Mouse (Mus musculus) midbrain, embryonic 10.5 days (tissue): ENCODE results near the gene Pitpnm1. TPM values are rescaled to one million over a fixed set of nuclear protein-coding genes. Genes with fewer than 3 reads are reported as not detected.

Experiments used
- DNase-seq: peaks from one replicate; pipeline ENCODE4 v3.0.0-alpha.2; 2017; ENCODE audit warnings: low spot score
- H3K27ac ChIP-seq: fragments of 300-500 bp; sonication (generic); replicated peaks from 2 replicates; pipeline ENCODE4 v1.5.1; 2016; ENCODE audit warnings: mild to moderate bottlenecking
- H3K27me3 ChIP-seq: fragments of 300-500 bp; sonication (generic); 2 replicates; pipeline ENCODE4 v1.6.1; 2016; ENCODE audit warnings: low read depth, mild to moderate bottlenecking; ENCODE audit not compliant: poor library complexity, severe bottlenecking
- H3K36me3 ChIP-seq: fragments of 300-500 bp; sonication (generic); 2 replicates; pipeline ENCODE4 v1.6.1; 2016; ENCODE audit warnings: mild to moderate bottlenecking, moderate library complexity
- H3K4me1 ChIP-seq: fragments of 300-500 bp; sonication (generic); 2 replicates; pipeline ENCODE4 v1.6.1; 2016
- H3K4me3 ChIP-seq: fragments of 300-500 bp; sonication (generic); 2 replicates; pipeline ENCODE4 v1.5.1; 2016; ENCODE audit warnings: mild to moderate bottlenecking, moderate library complexity
- H3K9me3 ChIP-seq: fragments of 300-500 bp; sonication (generic); replicated peaks from 2 replicates; pipeline ENCODE4 v1.6.1; 2016; ENCODE audit warnings: mild to moderate bottlenecking
- WGBS: fragments of 180-500 bp; shearing (Covaris S2); methylation state at CpG from one replicate; pipeline ENCODE4 v1.1.7; 2016; 5-methylcytosine and 5-hydroxymethylcytosine counted together
- polyA plus RNA-seq: library from polyadenylated mRNA; unstranded; fragments of >200 nt; fragmentation: Nextera tagmentation; extraction: Ambion mirVana; gene quantifications from 2 replicates; pipeline ENCODE4 v1.2.1, GENCODE M21; 2016

Gene Pitpnm1
- polyA plus RNA-seq, 1 experiment from 2014 or later, result 12.8 TPM

DNA sequence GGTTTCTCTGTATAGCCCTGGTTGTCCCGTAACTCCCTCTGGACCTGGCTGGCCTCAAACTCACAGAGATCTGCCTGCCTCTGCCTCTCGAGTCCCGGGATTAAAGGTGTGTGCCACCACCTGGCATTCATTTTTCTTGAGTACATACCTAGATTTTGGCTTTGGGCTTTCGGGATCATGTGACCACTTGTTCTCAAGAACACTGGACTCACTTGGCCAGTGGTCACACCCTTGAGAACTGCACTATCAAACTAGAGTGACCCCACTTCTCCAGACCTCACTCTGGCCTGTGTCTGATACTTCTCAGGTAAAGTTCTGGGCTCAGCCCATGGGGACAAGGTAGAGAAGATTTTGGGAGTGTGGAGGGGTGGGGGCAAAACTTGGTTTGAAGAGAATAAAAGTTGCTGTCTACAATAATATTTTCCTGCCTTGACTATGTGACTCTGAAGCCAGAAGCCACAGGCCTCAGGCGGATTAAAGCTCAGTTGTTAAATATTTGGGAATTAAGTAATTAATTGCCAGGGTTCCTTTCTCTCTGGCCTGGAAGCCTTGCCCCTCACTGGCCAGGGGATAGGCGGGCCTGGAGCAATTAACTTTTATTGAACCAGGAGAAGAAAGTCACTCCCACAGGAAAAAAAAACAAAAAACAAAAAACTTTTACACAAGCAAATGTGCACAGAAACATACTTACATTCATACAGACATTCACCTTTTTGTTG lies 26.9 kb upstream of the Pitpnm1 start:
- Histone ChIP-seq H3K4me3 (no peak overlapping the region), H3K4me1 (no peaks in the 10 kb centered on the region; the same call in 1 of the 2 replicates), H3K27me3 (no peaks in the 10 kb centered on the region), H3K9me3 (0 out of 2 replicates have a peak, but pooled peaks cover 3% of the 10 kb centered on the region), H3K36me3 (no peaks in the 10 kb centered on the region), H3K27ac (no peak overlapping the region)
- no peak for DNase-seq
- 84% methylated on average over 6 of the region's 6 CpGs for WGBS

DNA sequence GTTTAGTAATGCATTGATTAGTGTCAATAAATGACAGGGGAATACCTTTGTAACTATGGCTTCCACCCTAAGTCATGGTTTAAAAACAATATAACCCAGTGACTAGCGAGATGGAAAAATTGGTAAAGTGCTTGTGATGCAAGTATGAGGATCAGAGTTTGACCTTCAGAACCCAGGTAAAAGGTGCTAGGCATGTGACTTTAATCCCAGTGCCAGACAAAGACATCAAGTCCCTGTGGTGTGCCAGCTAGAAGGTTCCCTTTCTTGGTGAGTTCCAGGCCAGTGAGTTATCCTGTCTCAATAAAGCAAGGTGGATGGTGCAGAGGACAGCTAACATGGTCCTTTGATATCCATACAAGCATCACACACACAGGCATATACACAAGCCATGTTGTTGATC lies 24.3 kb upstream of the Pitpnm1 start:
- Histone ChIP-seq H3K36me3 (no peaks in the 10 kb centered on the region), H3K27ac (no peak overlapping the region), H3K4me3 (no peak overlapping the region), H3K9me3 (0 out of 2 replicates have a peak, but pooled peaks cover 3% of the 10 kb centered on the region), H3K4me1 (no peaks in the 10 kb centered on the region), H3K27me3 (no peaks in the 10 kb centered on the region)
- 81% methylated on average over 1 of the region's 1 CpGs for WGBS
- no peak for DNase-seq

DNA sequence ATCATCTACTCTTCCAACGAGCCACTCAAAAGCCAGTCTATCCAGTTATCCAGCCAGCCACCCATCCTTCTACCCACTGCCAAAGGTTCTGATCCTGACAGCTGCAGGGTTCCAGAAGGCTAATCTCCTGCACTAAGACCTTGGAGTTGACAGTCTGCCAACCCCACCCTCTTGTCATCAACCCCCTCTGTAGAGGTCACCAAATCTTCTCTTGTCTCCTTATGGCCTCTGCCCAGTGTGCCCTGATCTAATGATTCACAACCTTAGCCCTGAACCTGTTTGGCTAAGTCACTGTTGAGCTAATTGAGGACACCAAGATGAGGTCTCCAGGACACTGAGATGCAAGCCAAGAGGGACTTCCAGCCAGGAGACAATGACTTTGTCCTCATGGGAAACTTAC lies 20.2 kb upstream of the Pitpnm1 start:
- no peaks in the 10 kb centered on the region for H3K36me3 ChIP-seq
- peaks cover 9% of the 10 kb centered on the region; the same call in 1 of the 2 replicates for H3K4me1 ChIP-seq
- 84% methylated on average over 1 of the region's 1 CpGs for WGBS
- H3K27ac ChIP-seq, result no peak overlapping the region
- DNase-seq, result no peak
- H3K9me3 ChIP-seq, result 0 out of 2 replicates have a peak, but pooled peaks cover 3% of the 10 kb centered on the region
- peaks cover 7% of the 10 kb centered on the region; the same call in 1 of the 2 replicates for H3K27me3 ChIP-seq
- H3K4me3 ChIP-seq, result no peak overlapping the region

DNA sequence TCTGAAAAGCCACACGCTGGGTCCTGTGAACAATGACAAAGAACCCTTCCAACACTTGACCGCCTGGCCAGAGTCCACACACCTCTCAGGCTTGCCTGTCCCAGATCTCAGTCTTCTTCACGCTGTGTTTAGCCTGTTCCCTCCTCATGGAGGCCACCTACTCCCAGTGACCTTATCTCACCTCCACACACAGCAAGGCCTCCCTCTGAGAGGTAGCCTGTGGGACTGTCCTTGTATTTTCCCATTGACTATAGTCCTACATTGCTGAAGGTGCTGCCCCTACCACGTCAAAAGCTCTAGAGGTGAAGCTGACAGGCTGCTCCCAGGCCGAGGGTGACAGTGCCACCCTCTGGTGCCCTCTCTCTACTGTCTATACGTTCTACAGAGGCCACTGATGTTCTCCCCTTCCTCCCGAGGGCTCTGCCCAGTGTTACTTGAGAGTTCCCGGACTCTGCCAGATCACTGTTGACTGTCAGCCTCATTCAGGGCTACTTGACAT lies 19.2 kb upstream of the Pitpnm1 start:
- Histone ChIP-seq H3K27me3 (peaks cover 7% of the 10 kb centered on the region; the same call in 1 of the 2 replicates), H3K9me3 (0 out of 2 replicates have a peak, but pooled peaks cover 3% of the 10 kb centered on the region), H3K4me3 (no peak overlapping the region), H3K36me3 (no peaks in the 10 kb centered on the region), H3K27ac (no peak overlapping the region), H3K4me1 (peaks cover 9% of the 10 kb centered on the region; the same call in 1 of the 2 replicates)
- 70% methylated on average over 8 of the region's 8 CpGs for WGBS
- DNase-seq, result no peak

DNA sequence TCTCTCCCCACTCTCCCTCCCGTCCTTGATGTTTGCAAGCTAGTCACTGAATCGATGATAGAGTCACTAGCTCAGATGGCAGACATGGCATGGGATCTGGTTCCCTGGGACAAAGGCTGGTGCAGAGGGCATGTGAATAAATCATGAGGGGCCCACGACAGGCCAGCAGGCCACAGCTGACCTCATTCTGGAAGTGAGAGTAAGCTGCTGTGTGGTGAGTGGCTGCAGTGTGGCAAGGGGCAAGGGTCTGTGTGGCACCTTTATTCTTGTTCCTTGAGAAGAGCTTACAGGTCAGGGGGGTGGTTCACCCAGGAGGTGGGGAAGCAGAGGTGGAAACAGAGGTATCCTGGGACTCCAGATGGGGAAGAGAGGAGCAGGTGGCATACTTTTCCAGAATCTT lies 18.4 kb upstream of the Pitpnm1 start, which contains the start of gene Cabp2:
TSS of gene Cabp2 (plus strand) at position 185 of the 400 bp plus-strand sequence.
- H3K27me3 ChIP-seq, result peaks cover 7% of the 10 kb centered on the region; the same call in 1 of the 2 replicates
- DNase-seq, result no peak

DNA sequence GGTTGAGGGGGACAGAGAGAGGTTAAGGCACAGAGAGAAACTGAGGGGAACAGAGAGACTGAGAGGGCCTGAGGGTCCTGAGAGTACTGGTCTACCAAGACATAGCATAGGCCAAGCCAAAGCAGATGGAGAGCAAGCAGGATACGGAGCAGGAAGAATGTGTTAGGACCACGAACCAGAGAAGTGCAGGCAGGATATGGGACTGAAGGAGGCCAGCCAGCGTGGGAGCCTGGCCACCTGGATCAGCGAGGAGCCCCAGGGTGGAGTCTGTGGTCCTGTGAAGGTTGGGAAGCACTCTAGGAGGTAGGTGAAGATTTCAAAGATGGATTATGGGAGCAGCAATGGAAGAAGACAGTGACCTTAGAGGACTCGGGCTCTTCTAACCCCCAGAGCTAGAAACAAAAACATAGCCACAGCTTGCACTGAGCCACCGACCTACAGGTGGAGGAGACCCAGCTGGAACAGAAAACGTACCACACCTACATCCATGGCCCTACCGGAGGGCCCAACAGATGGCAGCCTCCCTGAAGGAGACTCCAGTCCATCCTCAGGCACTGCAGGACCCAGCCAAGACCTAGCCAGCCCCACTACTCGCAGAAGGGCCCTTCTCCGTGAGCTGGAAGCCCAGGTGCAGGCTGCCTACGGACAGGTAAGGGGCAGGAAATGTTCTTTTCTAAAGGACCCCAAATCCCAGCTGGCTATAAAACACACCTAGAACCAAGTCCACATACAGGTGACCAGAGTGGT lies 17.4 kb upstream of the Pitpnm1 start:
- WGBS, result 90% methylated on average over 11 of the region's 11 CpGs
- DNase-seq, result no peak

More for the DNA sequence above, 18.4 kb upstream of the Pitpnm1 start, which contains the start of gene Cabp2:
- no peak within 1 kb of the TSS for H3K4me3 ChIP-seq
- no peak within 1 kb of the TSS for H3K27ac ChIP-seq
- peaks cover 9% of the 10 kb centered on the region; the same call in 1 of the 2 replicates for H3K4me1 ChIP-seq
- no peaks in the 10 kb centered on the region for H3K36me3 ChIP-seq
- 80% methylated on average over 3 of the region's 3 CpGs for WGBS
- H3K9me3 ChIP-seq, result 0 out of 2 replicates have a peak, but pooled peaks cover 2% of the 10 kb centered on the region

DNA sequence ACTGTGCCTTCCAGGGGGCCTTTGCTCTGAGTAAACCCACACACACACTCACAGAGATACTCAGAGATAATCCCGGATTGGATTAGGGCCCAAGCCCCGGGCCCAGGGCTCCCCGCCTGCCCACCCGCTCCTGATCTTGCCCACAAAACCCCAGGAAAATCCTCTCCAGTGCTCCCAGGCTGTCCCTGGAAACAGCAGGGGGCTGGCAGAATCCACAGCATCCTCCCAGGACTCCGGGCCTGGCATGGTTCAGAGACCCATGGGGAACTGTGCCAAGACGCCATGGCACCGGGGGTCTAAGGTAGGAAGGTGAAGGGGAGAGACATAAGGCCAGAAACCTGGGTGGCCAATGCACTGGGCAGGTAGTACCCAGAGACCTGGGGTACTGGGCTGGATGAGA lies 16.5 kb upstream of the Pitpnm1 start:
- Histone ChIP-seq H3K4me1 (peaks cover 9% of the 10 kb centered on the region; the same call in 1 of the 2 replicates), H3K4me3 (no peak overlapping the region), H3K27me3 (peaks cover 7% of the 10 kb centered on the region; the same call in 1 of the 2 replicates), H3K9me3 (no peaks in the 10 kb centered on the region), H3K36me3 (no peaks in the 10 kb centered on the region), H3K27ac (no peak overlapping the region)
- no peak for DNase-seq
- 75% methylated on average over 7 of the region's 7 CpGs for WGBS

More for the DNA sequence above, 17.4 kb upstream of the Pitpnm1 start:
- peaks cover 9% of the 10 kb centered on the region; the same call in 1 of the 2 replicates for H3K4me1 ChIP-seq
- no peaks in the 10 kb centered on the region for H3K9me3 ChIP-seq
- peaks cover 7% of the 10 kb centered on the region; the same call in 1 of the 2 replicates for H3K27me3 ChIP-seq
- no peaks in the 10 kb centered on the region for H3K36me3 ChIP-seq
- no peak overlapping the region for H3K4me3 ChIP-seq
- no peak overlapping the region for H3K27ac ChIP-seq

DNA sequence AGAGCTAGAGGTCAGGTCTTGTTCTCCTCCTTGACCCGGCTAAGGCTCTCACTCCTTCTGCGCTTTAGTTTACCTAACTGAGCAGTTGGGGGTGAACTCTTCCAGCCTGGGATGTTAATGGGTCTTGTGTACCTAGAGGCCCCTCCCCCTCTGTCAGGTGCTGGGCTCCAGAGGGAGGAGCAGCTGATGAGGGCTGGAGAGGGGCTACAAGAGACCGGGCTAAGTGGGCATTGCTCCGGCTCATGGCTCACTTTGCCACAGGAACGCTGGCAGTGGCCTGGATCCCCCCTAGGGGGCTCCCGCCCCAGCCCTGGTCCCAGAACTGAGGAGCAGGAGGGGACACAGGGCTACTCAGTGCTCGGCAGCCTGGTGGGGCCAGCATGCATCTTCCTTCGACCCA lies 16.0 kb upstream of the Pitpnm1 start:
- peaks cover 7% of the 10 kb centered on the region; the same call in 1 of the 2 replicates for H3K27me3 ChIP-seq
- peaks cover 9% of the 10 kb centered on the region; the same call in 1 of the 2 replicates for H3K4me1 ChIP-seq
- H3K27ac ChIP-seq, result no peak overlapping the region
- no peak overlapping the region for H3K4me3 ChIP-seq
- H3K36me3 ChIP-seq, result no peaks in the 10 kb centered on the region
- no peak for DNase-seq
- WGBS, result 33% methylated on average over 8 of the region's 8 CpGs
- H3K9me3 ChIP-seq, result no peaks in the 10 kb centered on the region

DNA sequence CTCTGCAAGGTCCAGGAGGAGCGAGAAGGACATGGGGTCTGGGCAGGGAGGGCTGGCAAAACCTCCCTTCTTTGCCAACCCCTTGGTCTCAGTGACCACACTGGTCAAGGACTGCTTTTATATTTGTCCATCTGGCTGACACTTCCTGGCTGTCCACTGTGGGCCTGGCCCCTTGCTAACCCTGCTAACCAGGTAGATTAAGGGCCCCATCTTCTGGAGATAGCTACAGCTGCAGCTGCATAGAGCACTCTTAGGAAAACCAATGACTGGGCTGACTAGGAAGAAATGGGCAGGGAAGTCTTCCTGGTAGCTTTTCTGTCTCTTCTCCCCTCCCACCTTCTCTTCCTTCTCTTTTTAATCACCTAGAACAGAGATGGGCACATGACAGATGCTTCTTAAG lies 14.8 kb upstream of the Pitpnm1 start:
- no peak overlapping the region for H3K4me3 ChIP-seq
- H3K9me3 ChIP-seq, result no peaks in the 10 kb centered on the region
- peaks cover 7% of the 10 kb centered on the region; the same call in 1 of the 2 replicates for H3K27me3 ChIP-seq
- H3K4me1 ChIP-seq, result peaks cover 9% of the 10 kb centered on the region; the same call in 1 of the 2 replicates
- H3K27ac ChIP-seq, result no peak overlapping the region
- WGBS, result 89% methylated on average over 1 of the region's 1 CpGs
- H3K36me3 ChIP-seq, result no peaks in the 10 kb centered on the region
- DNase-seq, result no peak

DNA sequence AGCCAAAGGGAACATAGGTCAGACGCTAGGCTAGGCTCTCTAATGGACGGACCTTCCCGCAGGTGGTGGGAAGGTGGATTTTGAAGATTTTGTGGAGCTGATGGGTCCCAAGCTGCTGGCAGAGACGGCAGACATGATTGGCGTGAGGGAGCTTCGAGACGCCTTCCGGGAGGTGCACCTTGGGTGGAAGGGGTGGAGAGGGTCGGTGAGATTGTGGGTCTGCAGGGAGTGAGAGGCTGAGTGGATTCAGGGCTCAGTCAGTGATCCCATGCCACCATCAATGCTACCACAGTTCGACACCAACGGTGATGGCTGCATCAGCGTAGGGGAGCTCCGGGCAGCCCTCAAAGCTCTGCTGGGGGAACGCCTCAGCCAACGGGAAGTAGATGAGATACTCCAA lies 13.6 kb upstream of the Pitpnm1 start:
- Histone ChIP-seq H3K27me3 (peaks cover 7% of the 10 kb centered on the region; the same call in 1 of the 2 replicates), H3K4me1 (peaks cover 9% of the 10 kb centered on the region; the same call in 1 of the 2 replicates), H3K4me3 (no peak overlapping the region), H3K9me3 (no peaks in the 10 kb centered on the region), H3K27ac (no peak overlapping the region), H3K36me3 (no peaks in the 10 kb centered on the region)
- DNase-seq, result no peak
- 92% methylated on average over 15 of the region's 15 CpGs for WGBS

DNA sequence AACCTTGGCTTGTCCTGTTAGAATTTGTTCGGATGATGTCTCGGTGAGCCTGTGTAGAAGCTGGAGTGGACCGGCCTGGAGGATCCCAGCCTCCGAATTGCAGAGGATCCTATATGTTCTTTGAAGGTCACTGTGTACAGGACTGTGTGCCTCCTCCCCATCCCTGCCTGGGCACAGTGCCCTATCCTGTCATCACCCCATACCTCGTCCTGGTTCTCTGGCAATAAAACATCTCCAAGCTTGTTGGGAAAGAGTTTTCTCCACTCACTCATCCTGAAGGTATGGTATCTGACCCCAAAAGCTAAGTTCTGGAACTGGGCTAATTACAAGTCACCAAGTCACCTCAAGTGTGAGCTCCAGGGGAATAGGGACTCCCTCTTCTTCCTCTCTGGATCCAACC lies 12.7 kb upstream of the Pitpnm1 start:
- no peaks in the 10 kb centered on the region for H3K9me3 ChIP-seq
- peaks cover 9% of the 10 kb centered on the region; the same call in 1 of the 2 replicates for H3K4me1 ChIP-seq
- DNase-seq, result no peak
- H3K4me3 ChIP-seq, result no peak overlapping the region
- H3K27ac ChIP-seq, result no peak overlapping the region
- WGBS, result 91% methylated on average over 5 of the region's 5 CpGs
- peaks cover 7% of the 10 kb centered on the region; the same call in 1 of the 2 replicates for H3K27me3 ChIP-seq
- H3K36me3 ChIP-seq, result no peaks in the 10 kb centered on the region

DNA sequence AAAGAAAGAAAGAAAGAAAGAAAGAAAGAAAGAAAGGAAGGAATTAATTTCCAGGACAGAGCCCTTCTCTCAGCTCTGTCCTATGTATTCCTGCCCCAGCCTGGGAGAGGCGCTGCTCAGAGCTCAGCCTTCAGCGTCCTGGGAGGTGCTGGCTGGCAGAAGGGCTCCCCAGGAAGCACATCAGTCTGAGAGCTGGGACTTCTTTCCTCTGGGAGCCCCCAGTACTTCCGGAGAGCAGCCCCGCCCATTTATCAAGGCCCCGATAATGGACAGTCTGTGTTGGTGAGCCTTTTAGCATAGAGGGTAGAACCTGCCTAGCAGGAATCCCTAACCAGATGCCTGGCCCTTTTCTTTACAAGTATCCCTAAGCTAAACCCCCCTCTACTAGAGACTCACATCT lies 11.7 kb upstream of the Pitpnm1 start:
- WGBS, result 53% methylated on average over 5 of the region's 5 CpGs
- no peaks in the 10 kb centered on the region for H3K36me3 ChIP-seq
- DNase-seq, result no peak
- peaks cover 9% of the 10 kb centered on the region; the same call in 1 of the 2 replicates for H3K4me1 ChIP-seq
- H3K4me3 ChIP-seq, result no peak overlapping the region
- H3K9me3 ChIP-seq, result no peaks in the 10 kb centered on the region
- H3K27ac ChIP-seq, result no peak overlapping the region
- peaks cover 5% of the 10 kb centered on the region; the same call in 1 of the 2 replicates for H3K27me3 ChIP-seq
